Mouse (Mus musculus): ENCODE measurements around the gene Ndst2. TPM values are rescaled to one million over a fixed set of nuclear protein-coding genes. Genes with fewer than 3 reads are reported as not detected.

Ndst2 gene
- polyA plus RNA-seq, 1 experiment from 2014 or later = 21.9 TPM

- Histone ChIP-seq H3K36me3 (peaks cover 31% of the 10 kb centered on the region), H3K4me1 (replicated peaks) (peaks cover 41% of the 10 kb centered on the region), H3K9me3 (no peaks in the 10 kb centered on the region), H3K9ac (peak within 1 kb of the TSS; percentile 92), H3K27ac (peak within 1 kb of the TSS; percentile 99), H3K4me2 (replicated peaks) (peak within 1 kb of the TSS; percentile 73), H3K27me3 (replicated peaks) (no peaks in the 10 kb centered on the region), H3K4me3 (replicated peaks) (peak within 1 kb of the TSS; percentile 90)
- ATAC-seq = peak; percentile 94
- WGBS = under 1% methylated on average over 111 of the region's 111 CpGs
Observed at GRCm38 (mm10) chr14:20694884-20695760, 39.2 kb downstream of the Ndst2 start, which contains the start of gene Fut11. Gene Fut11, plus strand, starts transcription at chr14:20694968.

DNA sequence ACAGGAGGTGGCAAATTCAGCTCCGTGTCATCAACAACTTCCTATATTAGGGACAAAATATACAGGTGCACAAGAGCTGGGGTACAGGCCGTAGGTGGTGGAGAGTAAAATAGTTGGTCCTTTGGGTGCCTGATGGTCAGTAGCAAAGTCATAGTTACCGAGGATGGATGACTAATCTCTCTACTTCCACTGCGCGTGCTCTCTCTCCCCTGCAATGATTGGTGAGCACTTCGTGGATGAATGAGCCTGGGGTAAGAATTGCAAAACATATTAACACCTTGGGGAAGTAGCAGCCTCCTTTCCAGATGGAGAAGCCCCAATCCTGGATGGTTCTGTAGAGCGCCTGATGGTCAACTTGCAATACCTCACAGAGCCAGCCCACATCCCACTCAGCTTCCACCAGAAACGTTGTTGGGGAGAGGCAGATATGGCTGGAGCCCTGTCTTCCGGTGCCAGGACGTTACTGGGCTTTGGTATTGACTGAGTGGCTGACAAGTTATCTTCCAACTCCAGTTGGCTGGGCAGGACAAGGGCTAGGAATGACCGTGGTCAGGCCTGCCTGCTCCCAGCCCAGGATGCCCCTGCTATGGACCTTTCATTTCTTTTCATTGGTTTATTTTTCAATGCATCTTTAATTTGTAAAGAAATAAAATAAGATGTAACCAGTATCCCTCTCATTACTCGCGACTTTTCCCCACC is 40.0 kb downstream of the Ndst2 start:
- peak overlapping the region; percentile 90 for H3K4me3 ChIP-seq (replicated peaks)
- peak overlapping the region; percentile 73 for H3K4me2 ChIP-seq (replicated peaks)
- ATAC-seq = peak; percentile 25
- peak overlapping the region; percentile 99 for H3K27ac ChIP-seq
- peaks cover 41% of the 10 kb centered on the region for H3K4me1 ChIP-seq (replicated peaks)
- peaks cover 38% of the 10 kb centered on the region for H3K36me3 ChIP-seq
- no peaks in the 10 kb centered on the region for H3K27me3 ChIP-seq (replicated peaks)
- H3K9me3 ChIP-seq = no peaks in the 10 kb centered on the region
- 0 out of 2 replicates have a peak overlapping the region, but pooled peaks have one; percentile 92 for H3K9ac ChIP-seq
- 48% methylated on average over 13 of the region's 13 CpGs for WGBS

- WGBS = 86% methylated on average over 10 of the region's 10 CpGs
- Histone ChIP-seq H3K36me3 (peaks cover 45% of the 10 kb centered on the region), H3K4me3 (replicated peaks) (no peak overlapping the region), H3K9ac (no peak overlapping the region), H3K9me3 (no peaks in the 10 kb centered on the region), H3K4me1 (replicated peaks) (peaks cover 35% of the 10 kb centered on the region), H3K27me3 (replicated peaks) (no peaks in the 10 kb centered on the region), H3K4me2 (replicated peaks) (no peak overlapping the region), H3K27ac (no peak overlapping the region)
- no peak for ATAC-seq
Observed at GRCm38 (mm10) chr14:20693589-20694101, 40.7 kb downstream of the Ndst2 start.

- Histone ChIP-seq H3K36me3 (peaks cover 50% of the 10 kb centered on the region), H3K9me3 (no peaks in the 10 kb centered on the region), H3K27ac (no peak overlapping the region), H3K4me2 (replicated peaks) (no peak overlapping the region), H3K4me3 (replicated peaks) (no peak overlapping the region), H3K27me3 (replicated peaks) (no peaks in the 10 kb centered on the region), H3K4me1 (replicated peaks) (peaks cover 22% of the 10 kb centered on the region), H3K9ac (no peak overlapping the region)
- no peak for ATAC-seq
- WGBS = 89% methylated on average over 6 of the region's 6 CpGs
Observed at GRCm38 (mm10) chr14:20691772-20692171, 42.6 kb downstream of the Ndst2 start.

DNA sequence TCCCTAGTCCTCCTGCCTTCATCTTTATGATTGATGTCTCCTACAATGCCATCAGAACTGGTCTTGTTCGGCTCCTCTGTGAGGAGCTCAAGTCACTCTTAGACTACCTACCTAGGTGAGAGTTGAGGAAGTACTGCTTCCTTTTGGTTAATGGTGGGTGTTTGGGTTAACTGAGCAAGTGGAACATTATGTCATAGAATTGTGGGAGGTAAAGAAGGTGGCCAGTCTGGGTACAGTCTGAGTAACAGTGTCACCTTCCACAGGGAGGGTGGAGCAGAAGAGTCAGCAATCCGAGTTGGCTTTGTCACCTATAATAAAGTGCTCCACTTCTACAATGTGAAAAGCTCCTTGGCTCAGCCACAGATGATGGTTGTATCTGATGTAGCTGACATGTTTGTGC is 45.4 kb downstream of the Ndst2 start:
- 82% methylated on average over 2 of the region's 2 CpGs for WGBS
- Histone ChIP-seq H3K9ac (no peak overlapping the region), H3K4me3 (replicated peaks) (no peak overlapping the region), H3K27me3 (replicated peaks) (no peaks in the 10 kb centered on the region), H3K4me2 (replicated peaks) (no peak overlapping the region), H3K9me3 (no peaks in the 10 kb centered on the region), H3K27ac (no peak overlapping the region), H3K4me1 (replicated peaks) (peaks cover 5% of the 10 kb centered on the region; the same call in 1 of the 2 replicates), H3K36me3 (peaks cover 75% of the 10 kb centered on the region)
- no peak for ATAC-seq

GRCm38 (mm10) chr14:20686576-20686975 is 47.8 kb downstream of the Ndst2 start:
- Histone ChIP-seq H3K27me3 (replicated peaks) (no peaks in the 10 kb centered on the region), H3K4me3 (replicated peaks) (no peak overlapping the region), H3K9ac (no peak overlapping the region), H3K27ac (no peak overlapping the region), H3K9me3 (no peaks in the 10 kb centered on the region), H3K4me2 (replicated peaks) (no peak overlapping the region), H3K4me1 (replicated peaks) (no peaks in the 10 kb centered on the region), H3K36me3 (peaks cover 76% of the 10 kb centered on the region)
- ATAC-seq = no peak
- 94% methylated on average over 3 of the region's 3 CpGs for WGBS

- Histone ChIP-seq H3K4me2 (replicated peaks) (no peak overlapping the region), H3K9me3 (no peaks in the 10 kb centered on the region), H3K27me3 (replicated peaks) (no peaks in the 10 kb centered on the region), H3K4me1 (replicated peaks) (no peaks in the 10 kb centered on the region), H3K9ac (no peak overlapping the region), H3K36me3 (peaks cover 68% of the 10 kb centered on the region), H3K4me3 (replicated peaks) (no peak overlapping the region), H3K27ac (no peak overlapping the region)
- peak; percentile 25; the same call in 1 of the 2 replicates for ATAC-seq
- WGBS = 61% methylated on average over 3 of the region's 3 CpGs
Observed at GRCm38 (mm10) chr14:20682498-20682897, 51.9 kb downstream of the Ndst2 start.

DNA sequence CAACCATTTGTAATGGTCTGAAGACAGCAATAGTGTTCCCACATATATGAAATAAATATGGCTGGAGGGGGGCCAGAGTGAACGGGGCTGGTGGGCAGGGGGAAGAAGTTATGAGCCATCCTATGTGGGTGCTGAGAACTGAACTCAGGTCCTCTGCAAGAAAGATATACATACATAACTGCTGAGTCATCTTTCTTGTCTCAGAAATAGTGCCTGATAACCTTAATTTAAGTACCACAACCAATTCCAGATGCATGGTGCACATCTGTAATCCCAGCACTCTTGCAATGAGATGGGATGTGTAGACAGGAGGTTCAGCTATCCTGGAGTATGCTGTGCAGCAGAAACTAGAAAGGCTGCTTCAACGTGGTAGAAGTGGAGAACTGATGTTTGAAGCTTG is 52.6 kb downstream of the Ndst2 start:
- Histone ChIP-seq H3K4me2 (replicated peaks) (no peak overlapping the region), H3K9me3 (no peaks in the 10 kb centered on the region), H3K4me1 (replicated peaks) (no peaks in the 10 kb centered on the region), H3K36me3 (peaks cover 69% of the 10 kb centered on the region), H3K27ac (no peak overlapping the region), H3K4me3 (replicated peaks) (no peak overlapping the region), H3K9ac (no peak overlapping the region), H3K27me3 (replicated peaks) (no peaks in the 10 kb centered on the region)
- no peak for ATAC-seq
- 92% methylated on average over 2 of the region's 2 CpGs for WGBS

- Histone ChIP-seq H3K27me3 (replicated peaks) (no peaks in the 10 kb centered on the region), H3K4me3 (replicated peaks) (no peak overlapping the region), H3K4me2 (replicated peaks) (no peak overlapping the region), H3K9ac (no peak overlapping the region), H3K4me1 (replicated peaks) (0 out of 2 replicates have a peak, but pooled peaks cover 8% of the 10 kb centered on the region), H3K9me3 (no peaks in the 10 kb centered on the region), H3K36me3 (peaks cover 41% of the 10 kb centered on the region), H3K27ac (no peak overlapping the region)
- 93% methylated on average over 4 of the region's 4 CpGs for WGBS
- no peak for ATAC-seq
Observed at GRCm38 (mm10) chr14:20677906-20678305, 56.5 kb downstream of the Ndst2 start.

- peak within 1 kb of the TSS; percentile 80 for H3K4me3 ChIP-seq (replicated peaks)
- ATAC-seq = peak; percentile 97
- H3K4me2 ChIP-seq (replicated peaks) = peak within 1 kb of the TSS; percentile 73
- peak within 1 kb of the TSS; percentile 97 for H3K27ac ChIP-seq
- WGBS = under 1% methylated on average over 43 of the region's 43 CpGs
- no peaks in the 10 kb centered on the region for H3K9me3 ChIP-seq
- H3K27me3 ChIP-seq (replicated peaks) = no peaks in the 10 kb centered on the region
- 0 out of 2 replicates have a peak, but pooled peaks cover 8% of the 10 kb centered on the region for H3K4me1 ChIP-seq (replicated peaks)
- peaks cover 17% of the 10 kb centered on the region for H3K36me3 ChIP-seq
- peak within 1 kb of the TSS; percentile 82 for H3K9ac ChIP-seq
Observed at GRCm38 (mm10) chr14:20674064-20674833, 60.1 kb downstream of the Ndst2 start, which contains the start of gene Sec24c. Gene Sec24c, plus strand, starts transcription at chr14:20674308.

- H3K9me3 ChIP-seq = no peaks in the 10 kb centered on the region
- peak overlapping the region; percentile 97 for H3K27ac ChIP-seq
- H3K36me3 ChIP-seq = peaks cover 12% of the 10 kb centered on the region
- peak overlapping the region; percentile 60 for H3K4me2 ChIP-seq (replicated peaks)
- ATAC-seq = peak; percentile 83
- H3K27me3 ChIP-seq (replicated peaks) = no peaks in the 10 kb centered on the region
- 0 out of 2 replicates have a peak, but pooled peaks cover 8% of the 10 kb centered on the region for H3K4me1 ChIP-seq (replicated peaks)
- H3K9ac ChIP-seq = no peak overlapping the region
- 9% methylated on average over 13 of the region's 13 CpGs for WGBS
- H3K4me3 ChIP-seq (replicated peaks) = peak overlapping the region; percentile 80
Observed at GRCm38 (mm10) chr14:20673735-20674063, 60.7 kb downstream of the Ndst2 start.
